Mouse (Mus musculus) cerebellum, adult 11-12 months (tissue): Measurements from ENCODE around the gene Rwdd1.
A peak's percentile ranks its signal among the peaks of the same experiment; 100 is the strongest.
"Not testable (repeated sequence)": the region's sequence is repeated elsewhere in the genome, so short reads cannot be mapped to it uniquely, and the experiment has no call there.

Source experiments
- DNase-seq: peaks from one replicate; pipeline ENCODE4 v3.0.0; 2022

Rwdd1 gene

DNA sequence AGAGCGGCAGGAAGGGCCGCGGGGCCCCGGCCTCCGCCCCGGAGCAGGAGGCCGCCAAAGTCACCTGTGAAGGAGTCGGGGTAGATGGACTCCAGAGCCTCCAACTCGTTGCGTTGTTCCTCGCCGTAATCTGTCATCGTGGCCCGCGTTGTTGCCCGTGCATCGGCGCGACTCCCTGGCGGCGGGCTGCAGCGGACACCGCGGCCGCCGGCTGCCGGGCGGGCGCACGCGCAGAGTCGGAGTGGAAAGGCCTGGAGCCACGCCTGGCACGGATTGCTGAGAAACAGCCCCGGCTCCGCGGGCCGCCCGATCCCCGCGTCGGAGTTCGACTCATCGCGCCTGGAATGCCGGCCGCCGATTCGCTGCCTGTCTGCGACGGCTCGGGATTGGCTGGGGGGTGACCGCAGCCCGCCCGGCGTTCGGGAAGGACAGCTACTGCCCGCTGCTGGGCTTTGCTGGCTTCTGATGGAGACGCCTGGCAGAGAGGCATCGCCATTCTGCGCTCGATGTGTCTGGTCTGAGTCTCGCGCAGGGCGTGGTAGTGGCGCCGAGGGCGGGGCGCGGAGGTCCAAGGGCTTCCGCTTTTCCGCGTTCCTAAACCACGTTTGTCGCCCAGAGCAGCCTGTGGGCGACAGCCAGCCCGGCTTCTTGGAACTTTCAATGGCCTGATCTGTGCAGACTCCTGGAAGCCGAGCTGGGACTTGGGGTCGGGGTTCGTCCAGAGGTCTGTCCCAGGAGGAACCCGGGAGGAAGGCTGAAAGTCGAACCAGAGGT, at the start of gene Rwdd1:
Rwdd1 (minus strand) TSS at position 323 of the 774 bp plus-strand sequence.
- DNase-seq: peak; percentile 99

DNA sequence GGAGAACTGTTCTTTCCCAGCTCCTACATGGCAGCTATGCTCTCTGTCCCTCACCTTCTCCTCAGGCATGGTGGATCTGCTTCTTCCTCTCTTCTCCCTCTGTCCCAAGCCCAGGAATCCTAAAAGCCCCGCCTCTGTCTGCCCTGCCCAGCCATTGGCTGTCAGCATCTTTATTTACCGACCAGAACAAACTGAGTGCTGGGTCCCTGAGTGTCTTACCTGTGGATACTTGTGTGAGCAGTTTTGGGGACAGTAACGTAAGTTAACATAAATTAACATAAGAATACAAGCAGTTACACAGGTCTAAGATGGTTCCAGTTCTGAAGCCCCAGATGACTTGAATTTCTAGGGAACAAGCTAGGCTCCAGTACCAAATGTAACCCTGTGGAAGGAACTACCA, 47.2 kb upstream of the Rwdd1 start:
- DNase-seq: no peak

DNA sequence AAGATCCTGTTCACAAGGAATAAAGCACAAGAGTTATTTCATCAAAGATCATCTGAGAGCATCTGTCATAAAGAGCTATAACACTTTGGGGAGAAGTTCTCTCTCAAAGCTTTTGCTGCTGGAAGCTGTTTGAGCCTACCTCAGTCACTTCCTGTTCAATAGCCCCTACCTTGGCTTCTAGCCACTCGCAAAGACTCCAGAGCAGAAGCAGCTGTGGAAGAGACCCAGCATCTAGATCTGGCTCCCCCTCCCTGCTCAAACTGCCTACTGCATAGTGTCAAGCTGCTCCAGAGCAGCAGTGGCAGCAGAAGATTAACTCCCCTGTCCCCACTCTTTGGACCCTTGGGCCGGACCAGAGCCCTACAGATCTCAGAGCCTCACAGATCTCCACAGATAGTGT, 34.6 kb upstream of the Rwdd1 start:
- no peak for DNase-seq

DNA sequence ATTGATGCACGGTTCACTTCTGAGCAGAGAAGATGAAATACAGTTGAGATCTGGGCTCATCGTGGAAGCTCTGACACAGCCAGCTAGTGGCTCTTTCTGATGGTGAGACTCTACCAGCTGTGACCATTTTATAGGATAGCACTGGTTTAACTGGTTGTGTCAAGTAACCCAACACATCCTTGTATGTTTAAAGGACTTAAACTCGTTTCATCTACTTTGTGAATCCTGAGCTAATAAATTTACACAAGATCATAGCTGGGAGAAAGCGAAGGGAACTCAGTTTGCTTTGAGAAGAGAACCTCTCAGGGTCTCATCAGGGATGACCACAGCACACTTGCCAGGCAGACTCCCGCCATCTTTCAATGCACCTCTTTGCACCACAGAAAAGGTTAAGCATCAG, 24.8 kb upstream of the Rwdd1 start, which contains the start of gene Calhm4:
Calhm4 (minus strand) TSS at position 101 of the 400 bp plus-strand sequence.
- DNase-seq: no peak

DNA sequence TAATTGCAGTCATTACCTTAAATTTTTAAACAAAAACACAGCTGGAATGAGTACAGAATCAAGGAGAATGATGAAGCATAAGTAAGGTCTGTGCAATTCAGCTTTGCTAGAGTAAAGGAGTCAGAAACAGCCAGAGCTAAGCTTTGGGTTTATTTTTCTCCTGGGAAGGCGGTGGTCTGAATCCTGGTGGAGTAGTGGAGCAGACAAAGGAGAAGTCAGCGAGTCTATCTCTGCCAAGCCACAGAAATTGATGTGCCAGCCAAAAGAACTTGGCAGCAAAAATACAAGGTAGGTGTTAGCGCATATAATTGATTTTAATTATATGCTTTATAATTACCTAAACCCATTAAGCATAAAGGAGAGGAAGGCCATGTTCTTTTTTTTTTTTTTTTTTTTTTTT, 18.0 kb upstream of the Rwdd1 start, which contains the start of gene Trappc3l:
Trappc3l (plus strand) TSS at position 197 of the 400 bp plus-strand sequence.
- DNase-seq: no peak

DNA sequence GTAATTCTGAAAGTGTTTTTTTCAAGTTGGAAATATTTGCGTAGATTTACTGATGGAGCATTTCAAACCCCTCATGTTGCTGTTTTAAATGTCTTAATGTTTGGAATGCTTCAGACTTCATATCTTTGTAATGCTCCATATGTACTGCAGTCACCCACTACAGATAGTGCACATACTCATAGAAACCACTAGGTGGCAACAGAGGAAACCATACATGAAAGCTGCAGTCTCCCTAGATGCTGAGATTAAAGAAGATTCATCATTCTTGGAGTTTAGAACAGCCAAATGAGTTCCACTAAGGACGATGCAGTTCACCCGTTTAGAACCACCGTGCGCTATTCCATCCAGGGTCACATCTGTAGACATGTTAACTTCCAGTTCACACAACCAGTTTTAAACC, 17.2 kb upstream of the Rwdd1 start:
- no peak for DNase-seq

DNA sequence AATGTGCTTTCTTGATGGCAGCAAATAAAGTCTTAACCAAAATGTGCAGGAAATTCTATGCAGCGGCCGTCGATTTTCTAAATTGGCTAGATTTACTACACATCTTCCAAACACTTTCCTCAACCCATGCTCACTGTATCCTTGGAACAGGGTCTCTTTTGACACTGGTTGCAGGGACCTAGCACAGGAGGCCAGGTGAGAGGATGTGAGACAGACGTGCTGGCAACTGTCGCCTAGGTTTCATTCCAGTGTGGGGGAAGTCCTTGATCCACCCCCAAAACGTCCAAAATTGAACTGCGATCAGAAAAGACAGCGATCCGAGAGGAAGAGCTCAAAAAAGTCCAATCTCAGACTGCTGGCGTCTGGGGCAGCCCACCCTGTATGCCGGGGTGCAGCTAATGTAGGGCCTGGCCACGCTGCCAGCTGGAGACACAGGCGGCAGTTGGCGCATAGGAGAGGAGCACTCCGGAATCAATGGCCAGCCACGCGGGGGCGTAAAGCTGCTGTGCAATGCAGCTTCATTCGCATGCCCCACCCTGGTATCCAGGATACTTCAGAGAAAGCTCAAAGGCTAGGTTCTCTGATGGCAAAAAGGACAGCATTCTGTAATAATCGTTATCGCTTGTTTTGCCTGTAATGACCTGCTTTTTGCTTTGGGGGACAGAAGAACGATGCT, 14.3 kb upstream of the Rwdd1 start:
- no peak for DNase-seq

DNA sequence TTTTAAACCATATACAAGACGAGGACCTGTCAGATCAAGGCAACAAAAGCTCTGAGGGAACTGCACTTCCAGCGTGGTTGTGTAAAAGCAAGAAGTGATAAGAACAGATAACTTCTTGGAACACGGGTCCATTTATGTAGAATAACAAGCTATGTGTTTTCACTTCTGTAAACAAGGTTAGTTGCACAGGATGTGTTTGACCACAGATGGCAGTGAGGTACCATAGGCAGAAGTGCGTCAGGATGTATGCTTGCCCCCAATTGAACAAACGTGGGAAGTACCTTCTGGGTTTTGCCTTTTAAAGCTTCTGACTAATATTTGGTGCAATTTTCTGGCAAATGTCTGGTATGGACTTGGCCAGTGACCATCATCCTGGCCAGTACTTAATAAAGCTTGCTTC, 10.9 kb upstream of the Rwdd1 start:
- DNase-seq: no peak

DNA sequence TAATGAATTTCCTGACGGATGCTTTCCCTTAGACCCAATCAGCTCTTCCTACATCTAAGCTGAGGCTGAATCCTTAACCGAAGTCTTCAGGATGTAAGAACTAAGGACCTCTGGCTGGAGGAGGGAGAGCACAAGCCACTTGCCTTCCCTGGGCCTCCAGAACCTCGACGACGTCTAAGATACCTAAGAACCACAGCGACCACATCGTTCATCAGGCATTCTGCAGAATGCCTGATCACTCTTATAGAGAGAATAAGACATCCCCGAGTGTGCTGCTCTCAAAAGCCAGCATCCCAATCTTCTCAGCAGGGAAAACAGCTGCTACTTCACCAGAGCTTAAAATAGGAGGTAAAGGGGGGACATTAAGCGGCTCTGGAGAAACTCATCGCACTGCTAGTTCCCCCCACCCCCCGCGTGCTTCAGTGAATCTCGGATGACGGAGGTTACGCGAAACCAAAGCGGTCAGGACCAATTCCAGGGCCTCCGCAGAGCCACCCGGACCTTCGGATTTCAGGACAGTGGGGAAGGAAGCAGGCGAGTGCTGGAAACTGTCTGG, 600 bp downstream of the Rwdd1 start:
- DNase-seq: no peak

DNA sequence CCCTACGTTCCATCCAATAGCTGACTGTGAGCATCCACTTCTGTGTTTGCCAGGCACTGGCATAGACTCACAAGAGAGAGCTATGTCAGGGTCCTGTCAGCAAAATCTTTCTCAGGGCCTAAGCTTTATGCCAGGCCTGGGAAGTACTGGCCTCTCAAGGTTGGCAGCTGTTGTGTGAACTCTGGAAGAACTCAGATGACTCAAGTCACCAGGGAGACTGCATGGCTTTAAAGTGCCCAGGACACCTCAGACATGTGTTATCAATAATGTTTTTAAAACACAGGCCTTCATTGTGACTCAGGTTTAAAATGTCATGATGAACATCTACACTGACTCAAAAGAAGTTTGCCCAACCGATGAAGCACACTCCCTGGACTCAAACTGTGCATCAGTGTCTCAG, 6.2 kb downstream of the Rwdd1 start:
- DNase-seq: no peak

DNA sequence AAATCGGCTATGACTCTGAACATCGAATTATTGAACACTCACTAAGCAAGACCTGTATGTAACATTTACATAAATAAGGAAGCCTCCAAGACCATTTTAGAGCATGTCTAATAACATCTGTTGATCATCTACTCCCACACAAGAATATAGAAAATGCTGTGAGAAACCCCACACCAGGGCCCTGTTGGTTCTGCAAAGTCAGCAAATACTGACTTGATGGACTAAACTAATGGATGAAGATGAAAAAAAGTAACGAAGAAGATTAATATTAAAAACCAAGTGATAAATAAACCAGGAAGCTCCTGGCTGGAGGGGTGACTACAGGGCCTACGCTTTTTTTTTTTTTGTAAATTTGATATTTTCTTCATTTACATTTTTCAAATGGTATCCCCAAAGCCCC, 6.8 kb downstream of the Rwdd1 start:
- no peak for DNase-seq

DNA sequence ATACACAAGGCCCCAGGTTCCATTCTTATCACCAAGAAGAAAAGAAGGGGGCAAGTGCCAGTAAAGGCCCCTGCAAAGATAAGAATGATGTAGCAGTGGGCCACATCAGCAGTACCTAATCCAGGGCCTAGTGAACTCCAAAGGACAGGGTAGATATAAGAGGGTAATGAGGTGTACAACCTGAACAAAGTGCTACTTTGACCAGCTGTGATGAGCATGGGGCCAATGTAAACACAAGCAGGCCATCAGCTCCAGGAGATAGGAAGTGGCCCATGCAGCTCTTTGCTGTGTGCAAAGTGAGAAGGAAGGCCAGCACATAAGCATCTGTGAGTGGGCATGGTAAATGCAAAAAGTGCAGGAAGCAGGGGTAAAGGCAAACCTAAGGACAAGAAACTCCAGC, 21.0 kb downstream of the Rwdd1 start:
- DNase-seq: no peak

DNA sequence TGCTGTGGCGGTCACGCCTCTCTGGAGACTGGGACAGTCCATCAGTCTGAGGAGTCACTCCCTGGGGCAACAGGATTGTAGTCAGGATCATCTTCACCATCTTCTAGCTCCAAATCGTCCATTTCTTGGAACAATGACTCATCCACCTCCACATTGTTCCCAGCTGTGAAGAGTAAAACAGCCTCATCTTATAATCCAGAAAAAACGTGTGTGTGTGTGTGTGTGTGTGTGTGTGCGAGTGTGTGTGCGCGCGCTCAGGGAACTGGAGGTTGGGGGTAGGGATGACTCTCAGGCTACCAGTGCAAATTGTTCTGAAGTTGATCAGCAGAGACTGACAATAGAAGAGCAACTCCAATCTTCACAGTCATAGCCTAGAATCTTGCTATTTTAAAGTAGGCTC, 22.7 kb downstream of the Rwdd1 start:
- not testable (repeated sequence) for DNase-seq

DNA sequence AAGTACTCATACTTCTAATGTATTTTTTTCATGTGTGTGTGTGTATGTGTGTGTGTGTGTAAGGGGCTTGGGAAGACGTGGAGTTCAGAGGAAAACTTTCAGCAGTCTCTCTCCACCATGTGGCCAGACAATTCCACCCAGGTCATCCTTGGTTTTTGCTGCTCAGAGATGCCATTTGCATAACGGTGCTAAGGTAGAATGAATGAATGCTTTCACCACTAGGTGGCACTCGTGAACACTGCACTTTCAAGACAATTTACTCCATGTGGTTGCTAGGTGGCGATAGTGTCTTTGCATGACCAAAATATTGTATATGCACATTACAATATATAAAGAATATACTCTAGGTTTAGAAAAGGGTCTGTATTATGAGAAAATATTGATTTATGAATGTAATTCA, 32.7 kb downstream of the Rwdd1 start:
- peak; percentile 40 for DNase-seq

DNA sequence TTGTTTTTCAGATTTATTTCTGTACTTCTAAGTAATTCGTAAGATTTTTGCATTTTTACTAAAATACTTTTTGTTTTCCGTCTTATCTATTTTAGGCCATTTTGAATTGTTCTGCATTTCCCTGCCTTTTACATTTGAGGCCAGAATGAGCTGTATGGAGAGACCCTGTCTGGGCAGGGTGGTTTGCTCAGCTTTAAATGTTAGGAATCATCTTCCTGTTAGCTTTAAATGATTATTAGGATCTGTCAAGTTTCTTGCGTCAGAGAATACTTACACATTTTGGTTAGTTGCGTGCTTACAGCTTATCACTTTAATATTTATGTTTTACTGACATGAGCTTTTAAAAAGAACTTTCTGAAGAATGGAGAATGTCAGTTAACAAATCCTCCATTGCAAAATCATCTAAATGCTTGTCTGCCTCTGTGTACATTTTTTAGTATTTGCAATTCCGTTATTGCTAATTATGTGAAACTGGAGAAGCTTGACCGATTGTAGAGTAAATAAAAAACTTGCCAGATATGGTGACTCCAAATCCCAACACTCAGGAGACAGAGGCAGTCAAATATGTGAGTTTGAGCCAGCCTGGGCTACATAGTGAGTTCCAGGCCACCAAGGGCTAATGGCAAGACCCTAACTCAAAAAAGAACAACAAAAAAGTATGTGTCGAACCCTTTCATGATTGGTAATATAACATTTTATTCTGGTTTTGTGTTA, 44.5 kb downstream of the Rwdd1 start:
- no peak for DNase-seq

DNA sequence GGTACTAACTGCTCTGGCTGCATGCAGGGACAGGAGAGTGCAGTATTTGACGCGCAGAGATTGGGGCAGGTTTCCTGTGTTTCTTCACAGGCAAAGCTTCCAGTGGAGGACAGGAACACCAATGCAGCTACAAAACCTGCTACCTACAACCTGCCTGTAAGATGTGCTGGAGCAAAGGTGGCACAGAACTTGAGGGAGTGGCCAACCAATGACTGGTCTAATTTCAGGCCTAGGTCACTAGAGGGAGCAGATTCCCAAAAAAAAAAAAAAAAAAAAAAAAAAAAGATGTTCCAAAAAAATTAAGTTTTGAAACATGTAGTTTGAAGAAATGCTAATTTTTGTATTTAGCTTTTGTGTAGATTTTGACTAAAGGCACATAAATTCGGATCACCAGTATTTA, 66.9 kb downstream of the Rwdd1 start:
- DNase-seq: no peak

DNA sequence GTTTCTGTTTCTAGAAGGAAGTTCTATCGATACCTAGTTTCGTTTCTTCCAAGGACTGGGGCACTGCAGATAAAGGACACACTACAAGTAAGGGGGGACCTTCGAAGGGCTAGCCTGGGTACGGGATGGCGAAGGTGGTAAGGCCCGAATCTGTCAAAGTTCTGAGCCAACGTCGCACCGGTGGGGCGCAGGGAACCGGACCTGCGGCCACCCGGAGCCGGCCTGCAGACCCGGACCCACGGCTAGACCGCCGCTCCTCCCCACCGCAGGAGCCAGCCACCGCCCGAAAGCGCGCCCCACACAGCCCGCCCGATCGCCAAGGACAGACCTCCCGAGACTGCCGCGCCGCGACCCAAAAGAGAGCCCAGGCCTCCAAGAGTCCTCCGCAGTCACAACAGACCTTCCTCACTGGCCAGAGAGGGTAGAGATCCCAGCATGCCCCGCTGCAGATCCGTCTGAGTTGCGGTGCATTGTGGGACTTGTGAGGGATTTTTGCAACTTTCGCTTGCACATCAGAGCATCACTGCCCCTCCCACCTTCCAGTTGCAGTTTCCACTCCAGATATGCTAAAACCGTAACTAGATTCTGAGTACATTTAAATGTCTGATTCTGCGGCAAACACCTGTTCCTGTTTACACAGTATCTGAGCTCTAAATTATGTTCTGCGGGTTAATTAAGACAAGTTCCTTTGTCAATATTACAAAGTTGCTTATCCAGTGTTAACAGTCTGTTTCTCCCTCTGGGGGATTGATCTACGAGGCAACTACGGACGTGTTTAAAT, 68.4 kb downstream of the Rwdd1 start, which contains the start of gene Zup1:
Zup1 (minus strand) TSS at position 467 of the 781 bp plus-strand sequence.
- peak; percentile 76 for DNase-seq
